ENCODE assay signal across 8 mouse cellular contexts in the genomic region with DNA sequence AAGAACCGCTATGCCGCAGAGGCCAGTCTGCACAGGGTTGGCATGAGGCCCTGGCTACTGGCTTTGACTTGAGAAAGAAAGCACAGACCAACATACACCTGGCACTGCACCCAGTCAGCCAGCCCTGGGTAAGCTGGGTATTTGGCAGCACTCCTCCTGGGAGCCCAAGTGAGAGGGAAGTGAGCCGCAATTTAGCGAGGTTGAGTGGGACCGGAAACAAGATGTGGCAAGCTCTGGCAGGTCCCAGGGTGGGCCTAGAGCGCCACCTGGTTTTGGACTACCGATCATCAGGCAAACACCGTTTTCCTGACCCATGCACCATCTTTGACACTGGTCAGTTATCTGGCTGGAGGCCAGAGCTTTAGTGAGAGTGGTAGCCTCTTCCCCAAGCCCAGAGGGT. TPM values are rescaled to one million over a fixed set of nuclear protein-coding genes. Genes with fewer than 3 reads are reported as not detected.
DNase-seq lines count a peak whose midpoint lies in the region; ATAC-seq and TF ChIP-seq lines count a peak whose summit lies in the region.

No protein-coding gene starts in this region.

- 43% methylated on average over 8 of the region's 8 CpGs for WGBS in forebrain, embryonic 13.5 days

- peak; percentile 69 for ATAC-seq in G1E (ENCODE audit: extremely low read depth, insufficient number of reproducible peaks, low FRiP score, poor library complexity, severe bottlenecking)
- peak; percentile 52 for ATAC-seq in forebrain, embryonic 13.5 days

- H3K4me2 ChIP-seq in forebrain, embryonic 13.5 days: no peak overlapping the region

- peaks cover 45% of the 10 kb centered on the region for H3K4me1 ChIP-seq in G1E (ENCODE audit: insufficient read depth, low read depth, low read length)
- peaks cover 8% of the 10 kb centered on the region; the same call in 1 of the 2 replicates for H3K4me1 ChIP-seq in forebrain, embryonic 13.5 days

- peak; percentile 69 for DNase-seq in G1E (ENCODE audit: low spot score)
- peak; percentile 76 for DNase-seq in brain, adult 2 months (ENCODE audit: low read depth, low spot score)
- DNase-seq in heart, postnatal 36 days: peak; percentile 69 to 70
- DNase-seq in layer of hippocampus, postnatal 10 days (ENCODE audit: low spot score in 2 of 2): peak; percentile 56 to 68
- DNase-seq in lung, postnatal 10 days: peak; percentile 80
- peak; percentile 19 for DNase-seq in ovary, postnatal 10 days (ENCODE audit: low spot score)
- DNase-seq in urinary bladder, adult 2 months (ENCODE audit: low spot score): peak; percentile 44

- intact Hi-C loops in heart, postnatal 36 days (cut with DNase I): loop anchor here (2.0 to 10.0 kb wide), 5 partner anchors 41 to 663 kb away; no protein-coding TSS in a partner anchor

- peaks cover 43% of the 10 kb centered on the region for H3K27me3 ChIP-seq in G1E (ENCODE audit: insufficient read depth, low read length)
- H3K27me3 ChIP-seq in forebrain, embryonic 13.5 days: no peaks in the 10 kb centered on the region

- no peak overlapping the region for H3K27ac ChIP-seq in forebrain, embryonic 13.5 days

- peak overlapping the region; percentile 17; the same call in 1 of the 2 replicates for H3K4me3 ChIP-seq in G1E (ENCODE audit: low read depth, low read length)
- H3K4me3 ChIP-seq in forebrain, embryonic 13.5 days: no peak overlapping the region

- H3K9ac ChIP-seq in forebrain, embryonic 13.5 days: no peak overlapping the region

- no peaks in the 10 kb centered on the region for H3K36me3 ChIP-seq in G1E (replicated peaks)
- no peaks in the 10 kb centered on the region for H3K36me3 ChIP-seq in forebrain, embryonic 13.5 days (ENCODE audit: poor library complexity, severe bottlenecking)

- no peaks in the 10 kb centered on the region for H3K9me3 ChIP-seq in G1E (replicated peaks)
- H3K9me3 ChIP-seq in forebrain, embryonic 13.5 days (replicated peaks): no peaks in the 10 kb centered on the region

- TF ChIP-seq CTCF in G1E (IDR thresholded peaks at IDR 0.05; ENCODE audit: low read depth, low read length): peak; percentile 53; the same call in 1 of the 2 replicates

RNA-seq across cellular contexts. Expression of gene Lbr, which starts 38.7 kb away (rescaled TPM):
- total RNA-seq in G1E (2014; fragmentation: Nextera tagmentation) (191 and 239 TPM in 2 replicates), G1E (2017) (244 and 265 TPM in 2 replicates)
- polyA plus RNA-seq in G1E (2012): 85.4 and 87.9 TPM in 2 replicates
- polyA plus RNA-seq in forebrain, embryonic 13.5 days (2015; fragmentation: Nextera tagmentation; extraction: Ambion mirVana): 93.6 and 102 TPM in 2 replicates
- 10 to 100 TPM; 24.5 to 27.8 TPM for total RNA-seq in heart, postnatal 36 days (2021)
- 10 to 100 TPM; 15.0 to 17.8 TPM for total RNA-seq in layer of hippocampus, postnatal 10 days (2021)
- polyA plus RNA-seq in urinary bladder, adult 2 months (2012; rRNA removed): 24.7 and 25.4 TPM in 2 replicates

Comparison
In these comparisons a context has a peak if more than half of its experiments do, and no peak if none do; other contexts are left out.
1. DNase-seq: peak in every context shown above with its lines; median percentile 80 in lung, postnatal 10 days; 76 in brain, adult 2 months; 70 in heart, postnatal 36 days; 69 in G1E; 62 in layer of hippocampus, postnatal 10 days; 44 in urinary bladder, adult 2 months; 19 in ovary, postnatal 10 days.
2. RNA of gene Lbr, which starts 38.7 kb away (total RNA-seq): 191 to 265 TPM in G1E; 24.5 to 27.8 TPM in heart, postnatal 36 days and 15.0 to 17.8 TPM in layer of hippocampus, postnatal 10 days; every median in the first group is over 4 times any median in the second.